Mouse (Mus musculus) gastrocnemius, postnatal 10 days (tissue): ENCODE measurements around the gene Snd1. TPM values are rescaled to one million over a fixed set of nuclear protein-coding genes. Genes with fewer than 3 reads are reported as not detected.
A peak's percentile ranks its signal among the peaks of the same experiment; 100 is the strongest.

Source experiments
- DNase-seq: peaks from one replicate; pipeline ENCODE4 v3.0.0; 2021; ENCODE audit warnings: mixed read lengths
- total RNA-seq, 2 experiments: library from RNA; stranded (reverse); gene quantifications; 2 replicates each; pipeline ENCODE4 v1.2.3; 2021

Snd1 gene
- total RNA-seq, 2 experiments from 2014 or later = 56.2 to 65.2 TPM

DNA sequence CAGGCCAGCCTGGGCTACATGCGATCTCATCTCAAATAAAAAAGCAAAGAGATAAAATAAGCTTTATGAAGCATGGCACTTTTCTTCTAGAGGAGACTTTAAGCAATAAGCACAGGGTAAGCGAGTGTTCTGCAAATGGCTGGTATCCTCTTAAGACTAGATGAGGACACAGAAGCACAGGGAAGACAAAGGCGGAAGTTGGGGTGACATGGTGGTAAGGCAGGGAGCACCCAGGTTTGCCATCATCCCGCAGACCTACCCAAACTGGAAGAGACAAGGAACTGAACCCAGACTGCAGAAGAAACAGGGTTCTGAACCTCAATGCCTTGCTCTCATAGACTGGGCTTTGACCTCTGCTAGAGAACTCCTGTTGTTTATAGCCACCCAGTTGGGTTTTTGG, 119.8 kb downstream of the Snd1 start:
- DNase-seq = no peak

DNA sequence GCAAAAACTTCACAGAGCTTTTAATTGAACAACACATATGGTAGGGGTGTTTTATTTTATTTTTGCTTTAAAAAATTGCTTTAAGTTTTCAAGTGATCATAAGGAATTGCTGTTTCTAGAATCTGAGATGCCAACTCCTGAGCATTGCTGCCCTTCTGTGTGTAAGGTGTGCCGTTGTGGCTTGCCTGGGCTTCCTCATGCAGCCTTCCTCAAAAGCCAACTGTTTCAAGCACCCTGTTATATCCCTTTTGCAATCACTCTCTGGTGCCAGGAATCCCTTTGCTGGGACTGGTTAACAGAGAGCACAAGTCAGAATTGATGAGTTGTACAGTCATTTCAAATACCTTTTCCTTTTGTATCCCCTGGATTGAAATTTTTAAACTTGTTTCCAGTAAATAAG, 120.3 kb downstream of the Snd1 start:
- DNase-seq = no peak

- no peak for DNase-seq
These were observed 122.3 kb downstream of the Snd1 start for GRCm38 (mm10) chr6:28597266-28597665.

DNA sequence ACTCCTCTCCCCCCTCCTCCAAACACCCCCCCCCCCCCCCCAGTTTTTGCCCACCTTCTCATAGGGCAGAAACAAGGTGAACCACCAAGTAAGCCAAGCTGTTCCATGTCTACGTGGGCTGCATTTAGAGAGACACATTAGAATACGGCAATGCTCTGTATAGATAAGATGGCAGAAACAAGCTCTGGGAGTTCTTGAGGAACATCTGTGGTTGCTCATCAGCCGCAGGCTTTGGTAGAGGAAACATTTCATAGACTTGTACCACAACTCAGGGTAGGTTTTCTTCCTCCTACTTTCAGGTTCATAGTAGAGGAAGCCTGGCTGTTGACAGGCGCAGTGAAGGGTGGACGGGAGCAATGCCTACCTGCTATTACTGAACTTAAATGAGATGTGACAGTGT, 124.2 kb downstream of the Snd1 start:
- DNase-seq = no peak

DNA sequence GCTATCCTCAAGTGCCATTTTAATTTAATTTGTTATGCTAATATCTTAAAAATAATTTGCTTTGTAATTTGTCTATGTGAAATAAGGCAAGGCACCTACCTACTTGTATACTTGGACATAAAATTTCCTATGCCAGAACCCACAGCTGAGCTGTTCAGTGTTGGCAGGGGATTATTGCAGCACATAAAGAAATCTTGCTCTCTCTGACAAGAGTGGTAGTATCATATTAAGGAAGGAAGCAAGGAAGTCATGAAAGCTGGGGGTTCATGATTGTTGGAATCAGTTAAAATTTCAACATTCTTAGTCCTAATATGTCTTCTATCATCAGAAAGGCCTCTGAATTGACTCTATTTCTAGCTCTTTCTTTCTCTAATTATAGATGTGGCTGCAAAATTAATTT, 125.5 kb downstream of the Snd1 start:
- DNase-seq = no peak

- no peak for DNase-seq
These were observed 128.5 kb downstream of the Snd1 start for GRCm38 (mm10) chr6:28603401-28603800.

GRCm38 (mm10) chr6:28603823-28604222, 128.9 kb downstream of the Snd1 start:
- DNase-seq = no peak

DNA sequence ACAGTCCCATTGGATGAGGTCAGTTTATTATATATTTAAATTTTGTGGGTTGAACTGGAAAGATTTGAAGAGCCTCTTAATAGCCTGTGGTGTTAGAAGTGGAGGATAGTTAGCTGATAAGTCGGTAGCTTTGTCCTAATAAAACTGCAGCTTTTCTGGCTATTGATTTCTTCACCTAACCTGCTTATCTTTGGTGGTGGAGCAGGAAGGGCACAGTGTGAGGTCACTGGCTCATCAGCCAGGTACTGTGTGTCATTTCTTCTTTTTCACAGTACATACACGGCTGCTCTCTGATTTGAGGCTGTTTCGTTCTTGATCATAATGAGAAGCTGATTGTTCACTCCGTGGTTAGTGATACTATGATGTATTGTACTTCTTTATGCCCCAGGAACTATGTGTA, 134.4 kb downstream of the Snd1 start:
- no peak for DNase-seq

- no peak for DNase-seq
These were observed 135.2 kb downstream of the Snd1 start for GRCm38 (mm10) chr6:28610127-28610526.

DNA sequence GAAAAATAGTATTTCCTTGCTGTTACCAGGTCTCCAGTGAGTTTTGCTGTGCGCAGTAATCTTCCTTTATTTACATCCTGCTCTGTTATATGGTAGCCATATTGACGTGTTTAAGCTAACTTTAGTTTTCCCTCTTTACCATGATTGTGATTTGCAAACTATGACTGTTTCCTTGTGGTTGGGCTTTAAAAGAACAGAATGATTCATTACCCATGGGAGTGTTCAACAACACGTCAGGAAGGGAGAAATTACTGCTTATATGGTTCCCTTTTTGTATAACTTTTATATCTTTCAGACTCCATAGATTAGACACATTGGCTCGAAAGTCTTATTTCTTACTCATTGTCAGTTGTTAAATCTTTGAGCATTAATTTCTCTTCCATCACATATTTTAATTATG, 138.5 kb downstream of the Snd1 start:
- DNase-seq = no peak

DNA sequence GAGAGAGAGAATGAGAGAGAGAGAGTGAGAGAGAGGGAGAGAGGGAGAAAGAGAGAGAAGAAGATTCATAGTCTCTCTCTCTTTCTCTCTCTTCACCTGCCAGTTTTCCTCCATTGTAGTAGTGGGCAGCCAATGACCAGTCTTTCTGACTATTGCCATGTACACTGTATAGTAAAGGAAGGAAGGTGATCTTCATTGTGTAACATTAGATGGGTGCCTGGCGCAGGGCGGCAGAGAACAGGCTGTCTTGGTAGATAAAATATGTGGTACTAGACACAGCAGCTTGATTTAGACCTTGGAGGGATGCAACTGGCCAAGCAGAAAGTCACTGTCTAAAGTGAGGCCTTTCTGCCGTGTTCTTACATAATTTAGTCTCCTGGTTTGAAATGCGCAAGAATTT, 139.9 kb downstream of the Snd1 start:
- no peak for DNase-seq

GRCm38 (mm10) chr6:28615408-28615807, 140.5 kb downstream of the Snd1 start:
- DNase-seq = no peak

GRCm38 (mm10) chr6:28615966-28616365, 141.0 kb downstream of the Snd1 start:
- no peak for DNase-seq

- DNase-seq = no peak
These were observed 143.4 kb downstream of the Snd1 start for GRCm38 (mm10) chr6:28618299-28618698.

GRCm38 (mm10) chr6:28618751-28619153, 143.8 kb downstream of the Snd1 start:
- peak; percentile 50 for DNase-seq

GRCm38 (mm10) chr6:28621431-28621830, 146.5 kb downstream of the Snd1 start:
- no peak for DNase-seq

DNA sequence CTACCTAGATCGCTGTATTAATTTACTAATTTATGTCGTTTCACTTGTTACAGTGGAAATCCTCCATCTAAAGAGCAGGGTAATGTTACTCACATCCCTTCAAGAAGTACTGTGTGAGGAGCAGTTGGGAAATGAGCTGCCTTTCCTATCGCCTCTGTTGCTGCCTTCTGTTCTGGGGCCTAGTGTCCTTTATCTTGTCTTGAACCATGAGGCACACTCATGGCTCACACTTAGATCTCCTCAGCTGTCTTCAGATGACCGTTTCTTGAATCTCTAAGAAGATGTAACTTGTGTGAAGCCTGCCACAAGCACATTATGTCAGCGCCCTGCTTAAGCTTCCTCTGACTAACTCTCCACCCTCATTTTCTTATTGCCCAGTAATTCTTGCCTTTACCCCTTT, 147.0 kb downstream of the Snd1 start:
- no peak for DNase-seq

- no peak for DNase-seq
These were observed 147.6 kb downstream of the Snd1 start for GRCm38 (mm10) chr6:28622522-28622921.

- no peak for DNase-seq
These were observed 148.0 kb downstream of the Snd1 start for GRCm38 (mm10) chr6:28622963-28623362.

DNA sequence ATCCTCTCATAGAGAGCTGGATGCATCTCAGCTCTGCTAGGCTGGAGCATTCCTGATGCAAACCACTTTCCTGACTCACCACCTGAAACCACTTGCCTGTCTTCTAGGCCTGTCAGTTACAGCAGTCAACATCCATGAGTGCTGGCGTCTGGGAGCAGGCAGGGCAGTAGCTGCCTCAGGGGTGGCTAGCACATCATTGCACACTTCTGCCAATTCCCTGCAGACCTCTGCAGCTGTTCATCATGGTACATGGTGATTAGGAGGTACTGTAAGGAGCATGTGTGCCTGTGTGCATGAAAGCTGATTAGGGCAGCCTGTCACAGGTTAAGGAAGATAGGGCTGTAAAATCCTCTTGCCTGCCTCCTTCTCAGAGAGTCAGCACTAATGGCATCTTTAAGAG, 153.5 kb downstream of the Snd1 start:
- no peak for DNase-seq

DNA sequence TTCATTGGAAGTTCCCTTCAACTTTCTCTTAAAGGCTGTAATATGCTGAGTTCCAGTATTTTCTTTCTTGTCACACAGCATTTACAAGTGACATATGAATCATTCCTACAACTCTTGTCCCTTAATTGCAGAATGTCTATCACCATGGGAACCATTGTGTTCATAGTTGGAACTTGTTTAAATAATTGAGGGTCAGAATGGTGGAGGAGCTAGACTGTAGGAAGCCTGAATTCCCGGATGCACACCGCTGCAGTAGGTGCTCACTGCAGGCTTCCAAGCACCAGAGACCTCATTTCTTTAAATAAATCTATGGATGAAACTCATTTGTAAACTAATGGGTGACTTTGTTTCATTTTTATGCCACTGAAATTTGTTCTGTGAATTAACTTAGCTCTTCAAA, 154.9 kb downstream of the Snd1 start:
- no peak for DNase-seq

GRCm38 (mm10) chr6:28630926-28631325, 156.0 kb downstream of the Snd1 start:
- DNase-seq = no peak

GRCm38 (mm10) chr6:28633120-28633519, 158.2 kb downstream of the Snd1 start:
- no peak for DNase-seq

GRCm38 (mm10) chr6:28633656-28634055, 158.7 kb downstream of the Snd1 start:
- DNase-seq = no peak

- no peak for DNase-seq
These were observed 160.2 kb downstream of the Snd1 start for GRCm38 (mm10) chr6:28635092-28635491.
